Mouse (Mus musculus): ENCODE results near the gene Asb2. TPM values are rescaled to one million over a fixed set of nuclear protein-coding genes. Genes with fewer than 3 reads are reported as not detected.

Gene Asb2
- total and polyA plus RNA-seq, 3 experiments: 3.0 to 5.3 (median 4.1) TPM

GRCm38 (mm10) chr12:103273732-103274131, 82.1 kb downstream of the Asb2 start:
- TF ChIP-seq MEF2A (IDR thresholded peaks at IDR 0.05; ENCODE audit: borderline replicate concordance, low read depth, low read length) (no peak), RAD21 (IDR thresholded peaks at IDR 0.05; ENCODE audit: low read depth, low read length) (no peak), ZKSCAN1 (IDR thresholded peaks at IDR 0.05; ENCODE audit: borderline replicate concordance, low read depth, low read length) (no peak), SIN3A (IDR thresholded peaks at IDR 0.05; ENCODE audit: low read length) (no peak), JUND (conservative IDR thresholded peaks at IDR 0.05; ENCODE audit: low read depth, low read length) (no peak), ELF1 (IDR thresholded peaks at IDR 0.05; ENCODE audit: low read depth, low read length) (0 out of 2 replicates have a peak, but pooled peaks have one; percentile 33), CHD1 (IDR thresholded peaks at IDR 0.05; ENCODE audit: low read depth, low read length) (no peak), MXI1 (IDR thresholded peaks at IDR 0.05; ENCODE audit: low read depth, low read length) (no peak; the same call in 1 of the 2 replicates), SMC3 (IDR thresholded peaks at IDR 0.05; ENCODE audit: low read depth, low read length) (no peak), NRF1 (IDR thresholded peaks at IDR 0.05; ENCODE audit: low read depth, low read length) (no peak), POLR2A (IDR thresholded peaks at IDR 0.05; ENCODE audit: low read depth, low read length) (no peak), CTCF (conservative IDR thresholded peaks at IDR 0.05 in 1 of 2, IDR thresholded peaks at IDR 0.05 in 1 of 2; ENCODE audit: low read depth in 2 of 2, low read length in 2 of 2) (no peak), MAFK (IDR thresholded peaks at IDR 0.05; ENCODE audit: insufficient replicate concordance, low read length) (no peak), ETS1 (conservative IDR thresholded peaks at IDR 0.05; ENCODE audit: low read depth, low read length) (no peak), PAX5 (IDR thresholded peaks at IDR 0.05; ENCODE audit: low read length) (no peak), RCOR1 (conservative IDR thresholded peaks at IDR 0.05; ENCODE audit: low read depth, low read length) (no peak), KAT2A (IDR thresholded peaks at IDR 0.05; ENCODE audit: insufficient replicate concordance, low read length) (no peak), BHLHE40 (IDR thresholded peaks at IDR 0.05; ENCODE audit: low read depth, low read length) (peak; percentile 40; the same call in 1 of the 2 replicates), TBP (conservative IDR thresholded peaks at IDR 0.05; ENCODE audit: low read depth, low read length) (no peak), USF1 (IDR thresholded peaks at IDR 0.05; ENCODE audit: low read depth, low read length) (no peak), CHD2 (IDR thresholded peaks at IDR 0.05; ENCODE audit: low read length) (no peak), USF2 (conservative IDR thresholded peaks at IDR 0.05; ENCODE audit: low read depth, low read length) (no peak), MYC (IDR thresholded peaks at IDR 0.05; ENCODE audit: low read depth, low read length) (no peak), TCF12 (IDR thresholded peaks at IDR 0.05; ENCODE audit: low read depth, low read length) (0 out of 2 replicates have a peak, but pooled peaks have one; percentile 42), EP300 (IDR thresholded peaks at IDR 0.05; ENCODE audit: low read length) (peak; percentile 45; the same call in 1 of the 2 replicates), ZMIZ1 (IDR thresholded peaks at IDR 0.05; ENCODE audit: low read depth, low read length) (no peak), UBTF (IDR thresholded peaks at IDR 0.05; ENCODE audit: low read depth, low read length) (no peak), ZC3H11A (IDR thresholded peaks at IDR 0.05; ENCODE audit: low read depth, low read length) (no peak), E2F4 (IDR thresholded peaks at IDR 0.05; ENCODE audit: insufficient replicate concordance, low read depth, low read length) (no peak), MAZ (IDR thresholded peaks at IDR 0.05; ENCODE audit: low read depth, low read length) (no peak; the same call in 1 of the 2 replicates), ZNF384 (IDR thresholded peaks at IDR 0.05; ENCODE audit: low read depth, low read length) (no peak), JUN (IDR thresholded peaks at IDR 0.05; ENCODE audit: insufficient read depth, low read depth, low read length) (no peak), HCFC1 (IDR thresholded peaks at IDR 0.05; ENCODE audit: low read depth, low read length) (no peak), IRF4 (IDR thresholded peaks at IDR 0.05; ENCODE audit: low read depth, low read length) (peak; percentile 77), MAX (IDR thresholded peaks at IDR 0.05; ENCODE audit: low read length) (no peak), GABPA (IDR thresholded peaks at IDR 0.05; ENCODE audit: insufficient replicate concordance, low read depth, low read length) (no peak), NELFE (IDR thresholded peaks at IDR 0.05; ENCODE audit: low read depth, low read length) (no peak), POLR2AphosphoS2 (IDR thresholded peaks at IDR 0.05; ENCODE audit: low read depth, low read length) (no peak)
- peak; percentile 54 for DNase-seq (ENCODE audit: extremely low read depth)
- H3K9me3 ChIP-seq (replicated peaks; ENCODE audit: low read length): peaks cover 8% of the 10 kb centered on the region

More at GRCm38 (mm10) chr12:103273732-103274131, 82.1 kb downstream of the Asb2 start:
- H3K79me2 ChIP-seq (replicated peaks; ENCODE audit: control insufficient read depth, extremely low read depth, insufficient read depth, poor library complexity, severe bottlenecking): no peaks in the 10 kb centered on the region
- H3K4me2 ChIP-seq (ENCODE audit: insufficient read depth, low read depth, poor library complexity, severe bottlenecking): no peak overlapping the region; the same call in 1 of the 2 replicates
- dilution Hi-C loops (cut with MboI; ENCODE audit: extremely low pct_ligation_motif_present, extremely low pct_unique_long_range_greater_than_20kb, low sequenced_read_pairs) (no loop called here), in situ Hi-C loops (cut with MboI; ENCODE audit: low pct_ligation_motif_present, low pct_unique_long_range_greater_than_20kb, low sequenced_read_pairs) (no loop called here)
- H3K36me3 ChIP-seq (replicated peaks in 1 of 2; ENCODE audit: control insufficient read depth in 1 of 2, insufficient read depth in 1 of 2, low read length in 1 of 2): no peaks in the 10 kb centered on the region
- no peak overlapping the region; the same call in 1 of the 2 replicates for H3K27ac ChIP-seq (ENCODE audit: insufficient read depth, low read depth)
- peaks cover 17 to 32% of the 10 kb centered on the region in 2 experiments for H3K4me1 ChIP-seq (ENCODE audit: control insufficient read depth in 1 of 2, insufficient read depth in 2 of 2)
- no peaks in the 10 kb centered on the region for H3K27me3 ChIP-seq (replicated peaks)
- no peak overlapping the region for H3K4me3 ChIP-seq (replicated peaks in 1 of 3; ENCODE audit: low read depth in 2 of 3, low read length in 2 of 3, poor library complexity in 1 of 3)
- no peak overlapping the region for H3K9ac ChIP-seq (ENCODE audit: insufficient read depth, low read depth)
